Mouse (Mus musculus) hindbrain, postnatal 0 days (tissue): ENCODE measurements around the gene Dcp1b. TPM values are rescaled to one million over a fixed set of nuclear protein-coding genes. Genes with fewer than 3 reads are reported as not detected.

Experiments used
- ATAC-seq: fragments of 200-750 bp; cut with Nextera tagmentation; 2 replicates; pipeline ENCODE4 v1.8.0; 2017; ENCODE audit warnings: mild to moderate bottlenecking, moderate TSS enrichment, moderate library complexity
- DNase-seq: peaks from one replicate; pipeline ENCODE4 v3.0.0-alpha.2; 2015; ENCODE audit warnings: low spot score
- H3K27ac ChIP-seq: fragments of 300-500 bp; sonication (generic); 2 replicates; pipeline ENCODE4 v1.5.1; 2014; ENCODE audit warnings: mild to moderate bottlenecking
- H3K27me3 ChIP-seq: fragments of 300-500 bp; sonication (generic); 2 replicates; pipeline ENCODE4 v1.6.1; 2014; ENCODE audit warnings: low read length, mixed read lengths; ENCODE audit not compliant: insufficient read depth
- H3K36me3 ChIP-seq: fragments of 300-500 bp; sonication (generic); 2 replicates; pipeline ENCODE4 v1.6.1; 2014; ENCODE audit warnings: low read length, mixed read lengths; ENCODE audit not compliant: insufficient read depth
- H3K4me1 ChIP-seq: fragments of 300-500 bp; sonication (generic); 2 replicates; pipeline ENCODE4 v1.6.1; 2014; ENCODE audit warnings: antibody characterized with exemption, low read length, mixed read lengths; ENCODE audit not compliant: insufficient read depth
- H3K4me2 ChIP-seq: fragments of 300-500 bp; sonication (generic); 2 replicates; pipeline ENCODE4 v1.6.1; 2014; ENCODE audit warnings: low read depth, mild to moderate bottlenecking, low read length, moderate library complexity, mixed read lengths
- H3K4me3 ChIP-seq: fragments of 300-500 bp; sonication (generic); 2 replicates; pipeline ENCODE4 v1.5.1; 2014; ENCODE audit warnings: low read length
- H3K9ac ChIP-seq: fragments of 300-500 bp; sonication (generic); replicated peaks from 2 replicates; pipeline ENCODE4 v1.6.1; 2014; ENCODE audit warnings: mild to moderate bottlenecking, low read length, moderate library complexity, mixed read lengths
- H3K9me3 ChIP-seq: fragments of 300-500 bp; sonication (generic); 2 replicates; pipeline ENCODE4 v1.6.1; 2016; ENCODE audit warnings: low read length, mixed read lengths
- CTCF ChIP-seq: IDR thresholded peaks from 2 replicates; pipeline ENCODE4 v1.5.1; 2016; ENCODE audit warnings: antibody characterized with exemption, control low read depth, low read depth
- WGBS: fragments of 180-500 bp; shearing (Covaris S2); extraction: QIAGEN DNeasy Blood & Tissue Kit; methylation state at CpG from one replicate; pipeline ENCODE4 v1.1.7; 2014; 5-methylcytosine and 5-hydroxymethylcytosine counted together
- polyA plus RNA-seq: library from polyadenylated mRNA; unstranded; fragments of >200 nt; fragmentation: Nextera tagmentation; extraction: Ambion mirVana; gene quantifications from 2 replicates; pipeline ENCODE4 v1.2.1, GENCODE M21; 2015
- total RNA-seq: library from RNA; depleted of rRNA; stranded (reverse); fragments of >200 nt; gene quantifications from 2 replicates; pipeline ENCODE4 v1.2.3, GENCODE M21; 2014

The Dcp1b gene
- total and polyA plus RNA-seq, 2 experiments from 2014 or later: 9.4 to 15.7 TPM

DNA sequence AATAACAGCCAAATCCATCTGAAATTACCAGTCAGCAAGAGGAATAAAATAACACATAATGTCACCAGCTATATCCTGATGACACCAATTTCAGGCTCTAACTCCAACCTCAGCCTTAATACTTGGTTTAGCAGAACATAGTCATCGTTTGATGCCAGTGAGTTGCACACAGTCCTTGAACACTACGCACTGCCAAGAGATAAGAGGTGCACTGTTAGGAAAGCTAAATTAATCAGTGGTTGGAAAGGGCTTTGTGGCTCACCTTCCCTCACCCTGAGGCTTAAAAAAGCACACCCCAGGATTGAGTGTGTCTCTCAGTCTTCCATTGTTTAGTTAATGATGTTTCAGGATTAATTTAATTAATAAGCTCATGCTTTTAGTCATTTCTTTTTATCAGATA, 5.1 kb downstream of the Dcp1b start:
- TF ChIP-seq CTCF: no peak
- no peak overlapping the region for H3K9ac ChIP-seq
- H3K9me3 ChIP-seq: no peaks in the 10 kb centered on the region
- H3K4me2 ChIP-seq: no peak overlapping the region
- peaks cover 4% of the 10 kb centered on the region; the same call in 1 of the 2 replicates for H3K4me1 ChIP-seq
- no peak overlapping the region for H3K4me3 ChIP-seq
- H3K27me3 ChIP-seq: no peaks in the 10 kb centered on the region
- H3K36me3 ChIP-seq: no peaks in the 10 kb centered on the region; the same call in 1 of the 2 replicates
- DNase-seq (no peak), ATAC-seq (no peak)
- H3K27ac ChIP-seq: no peak overlapping the region
- over 99% methylated on average over 2 of the region's 2 CpGs for WGBS

- Histone ChIP-seq H3K4me2 (no peak overlapping the region), H3K27ac (no peak overlapping the region), H3K4me3 (no peak overlapping the region), H3K9me3 (no peaks in the 10 kb centered on the region), H3K4me1 (no peaks in the 10 kb centered on the region), H3K27me3 (no peaks in the 10 kb centered on the region), H3K9ac (no peak overlapping the region), H3K36me3 (no peaks in the 10 kb centered on the region; the same call in 1 of the 2 replicates)
- TF ChIP-seq CTCF: no peak
- 88% methylated on average over 9 of the region's 9 CpGs for WGBS
- DNase-seq (no peak), ATAC-seq (no peak)
These were observed 7.2 kb downstream of the Dcp1b start for GRCm38 (mm10) chr6:119182211-119182610.

DNA sequence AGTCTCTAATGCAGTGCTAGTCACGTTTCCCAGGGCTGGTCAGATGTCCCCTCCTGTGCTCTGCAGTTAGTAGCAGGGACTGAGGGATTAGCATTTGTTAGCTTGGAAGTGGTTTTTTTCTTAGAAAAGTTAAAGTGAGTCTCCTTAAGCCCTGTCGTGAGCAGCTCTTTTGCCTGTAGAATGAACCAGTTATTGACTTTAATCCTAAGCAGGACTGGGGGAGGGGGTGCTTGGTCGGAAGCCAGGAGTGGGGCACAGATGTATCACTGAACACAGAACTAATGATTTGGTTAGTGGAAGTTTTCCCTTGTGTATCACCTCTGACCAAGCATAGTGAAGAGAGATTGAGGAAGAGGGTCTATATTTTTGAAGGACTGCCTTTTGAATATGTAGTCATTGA, 8.7 kb downstream of the Dcp1b start:
- no peak overlapping the region for H3K4me3 ChIP-seq
- H3K9me3 ChIP-seq: no peaks in the 10 kb centered on the region
- no peak overlapping the region for H3K9ac ChIP-seq
- no peak overlapping the region for H3K27ac ChIP-seq
- no peaks in the 10 kb centered on the region for H3K4me1 ChIP-seq
- DNase-seq: no peak
- H3K27me3 ChIP-seq: no peaks in the 10 kb centered on the region
- 50% methylated on average over 3 of the region's 3 CpGs for WGBS
- no peak overlapping the region for H3K4me2 ChIP-seq
- TF ChIP-seq CTCF: no peak
- no peak for ATAC-seq
- H3K36me3 ChIP-seq: no peaks in the 10 kb centered on the region; the same call in 1 of the 2 replicates

GRCm38 (mm10) chr6:119186658-119187057, 11.6 kb downstream of the Dcp1b start:
- peak; percentile 68 for TF ChIP-seq CTCF
- Histone ChIP-seq H3K4me3 (no peak overlapping the region), H3K4me1 (no peaks in the 10 kb centered on the region), H3K36me3 (peaks cover 3% of the 10 kb centered on the region; the same call in 1 of the 2 replicates), H3K27ac (no peak overlapping the region), H3K27me3 (no peaks in the 10 kb centered on the region), H3K9me3 (no peaks in the 10 kb centered on the region), H3K4me2 (no peak overlapping the region), H3K9ac (no peak overlapping the region)
- ATAC-seq (no peak), DNase-seq (peak; percentile 61)
- 56% methylated on average over 8 of the region's 8 CpGs for WGBS

DNA sequence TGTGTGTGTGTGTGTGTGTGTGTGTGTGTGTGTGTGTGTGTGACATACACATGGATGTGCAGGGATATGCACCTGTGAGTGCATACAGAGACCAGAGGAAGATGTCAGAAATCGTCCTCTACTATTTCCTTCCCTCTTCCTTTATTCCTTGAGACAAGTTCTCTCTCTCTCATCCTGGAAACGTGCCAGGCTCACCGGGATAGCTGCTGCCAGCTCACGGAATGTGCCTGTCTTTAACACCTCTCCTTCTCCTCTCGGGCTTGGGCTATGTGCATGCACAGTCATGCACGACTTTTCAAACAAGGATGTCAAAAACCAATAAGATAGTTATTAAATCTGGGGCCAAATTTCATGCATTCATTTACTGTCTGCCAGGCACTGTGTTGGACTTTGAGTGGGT, 12.6 kb downstream of the Dcp1b start:
- Histone ChIP-seq H3K4me2 (no peak overlapping the region), H3K27ac (no peak overlapping the region), H3K4me3 (no peak overlapping the region), H3K4me1 (no peaks in the 10 kb centered on the region), H3K9ac (no peak overlapping the region), H3K9me3 (no peaks in the 10 kb centered on the region), H3K36me3 (peaks cover 3% of the 10 kb centered on the region; the same call in 1 of the 2 replicates), H3K27me3 (no peaks in the 10 kb centered on the region)
- DNase-seq: no peak
- no peak for TF ChIP-seq CTCF
- ATAC-seq: no peak
- 45% methylated on average over 6 of the region's 6 CpGs for WGBS

DNA sequence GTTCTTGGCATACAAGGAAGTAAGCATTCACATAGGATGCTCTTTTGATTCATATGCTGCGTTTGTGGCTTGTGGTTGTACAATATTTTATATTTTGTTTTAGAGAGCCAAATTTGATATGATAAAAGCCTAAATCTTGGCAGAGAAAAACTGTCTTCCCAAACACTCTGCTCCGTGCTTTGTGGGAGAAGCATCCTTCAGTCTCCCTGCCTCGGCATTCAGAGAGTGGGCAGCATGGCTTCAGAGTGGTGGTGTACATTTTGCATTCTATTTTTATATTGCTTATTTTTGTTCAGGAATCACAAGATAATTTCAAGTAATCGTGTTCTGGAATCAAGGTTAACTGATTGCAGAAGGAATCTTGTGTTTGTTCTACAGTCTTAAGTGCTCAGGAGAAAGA, 16.4 kb downstream of the Dcp1b start:
- Histone ChIP-seq H3K36me3 (peaks cover 12% of the 10 kb centered on the region), H3K27ac (no peak overlapping the region)

GRCm38 (mm10) chr6:119193571-119194154, 18.6 kb downstream of the Dcp1b start:
- DNase-seq: no peak
- Histone ChIP-seq H3K27ac (no peak overlapping the region), H3K4me2 (no peak overlapping the region), H3K36me3 (peaks cover 12% of the 10 kb centered on the region), H3K9me3 (no peaks in the 10 kb centered on the region), H3K4me1 (no peaks in the 10 kb centered on the region), H3K4me3 (no peak overlapping the region), H3K27me3 (no peaks in the 10 kb centered on the region), H3K9ac (no peak overlapping the region)
- 88% methylated on average over 15 of the region's 15 CpGs for WGBS
- TF ChIP-seq CTCF: no peak
- ATAC-seq: no peak

More for the DNA sequence above, 16.4 kb downstream of the Dcp1b start:
- H3K9ac ChIP-seq: no peak overlapping the region
- 91% methylated on average over 4 of the region's 4 CpGs for WGBS
- H3K4me1 ChIP-seq: no peaks in the 10 kb centered on the region
- no peaks in the 10 kb centered on the region for H3K27me3 ChIP-seq
- no peak overlapping the region for H3K4me2 ChIP-seq
- ATAC-seq (no peak), DNase-seq (no peak)
- no peak for TF ChIP-seq CTCF
- H3K4me3 ChIP-seq: no peak overlapping the region
- H3K9me3 ChIP-seq: no peaks in the 10 kb centered on the region
